Mouse (Mus musculus): ENCODE measurements at regions not wholly inside any gene's neighbourhood (a gene's known extent, or its start where the extent isn't known, plus 50 kb on each side); places are given as distances from the start of the nearest gene placed in this dataset.

DNA sequence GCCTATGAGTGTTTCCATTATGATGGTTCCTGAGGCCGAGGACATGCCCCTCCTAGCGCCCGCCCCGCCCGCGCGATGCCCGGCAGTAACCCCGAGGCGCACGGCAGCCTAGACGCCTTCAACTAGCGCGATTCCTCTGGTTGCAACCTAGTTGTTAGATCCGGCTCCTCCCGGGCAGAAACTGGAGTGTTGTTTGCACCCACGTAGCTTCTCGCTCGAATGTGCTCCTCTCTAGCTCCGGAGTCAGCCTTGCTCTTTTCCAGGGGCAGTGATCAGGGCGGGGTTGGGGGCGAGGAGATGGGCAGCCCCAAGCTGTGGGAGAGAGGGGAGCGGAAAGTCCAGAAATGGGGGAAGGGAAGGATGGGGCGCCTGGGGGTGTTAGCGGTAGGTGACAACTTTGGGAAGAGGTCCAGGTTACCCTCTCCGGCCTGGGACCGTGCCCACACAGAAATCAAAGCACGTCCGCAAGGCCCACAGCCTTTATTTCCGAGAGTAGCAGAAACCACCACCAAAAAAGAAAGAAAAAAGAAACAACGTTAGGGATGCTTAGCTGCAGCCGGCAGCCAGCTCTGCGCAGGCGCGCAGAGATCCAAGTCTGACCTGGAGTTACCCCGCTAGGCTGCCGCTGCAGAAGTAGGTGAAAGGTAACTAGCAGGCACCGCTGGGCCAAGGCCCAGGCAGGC, 58.1 kb upstream of the Abca1 start:
- DNase-seq, result peak; percentile 85

DNA sequence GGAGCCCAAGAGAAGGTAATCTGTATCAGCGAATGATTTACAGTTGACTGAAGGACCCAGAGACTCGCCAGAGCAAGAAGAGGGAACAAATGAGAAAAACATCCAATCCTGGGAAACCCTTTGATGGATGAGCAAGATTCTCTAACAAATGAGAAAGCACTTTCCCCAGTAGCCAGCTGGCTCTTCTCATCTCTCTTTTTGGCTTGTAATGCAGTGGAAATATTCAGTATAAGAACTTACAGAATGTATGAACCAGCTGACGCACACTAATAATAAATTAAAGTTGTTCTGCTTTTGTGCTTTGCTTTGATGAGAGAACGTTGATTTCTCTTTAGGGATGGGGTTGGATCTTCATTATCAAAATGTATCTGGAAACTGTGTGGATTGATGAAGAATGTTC, 52.8 kb upstream of the Abca1 start:
- DNase-seq, result no peak

DNA sequence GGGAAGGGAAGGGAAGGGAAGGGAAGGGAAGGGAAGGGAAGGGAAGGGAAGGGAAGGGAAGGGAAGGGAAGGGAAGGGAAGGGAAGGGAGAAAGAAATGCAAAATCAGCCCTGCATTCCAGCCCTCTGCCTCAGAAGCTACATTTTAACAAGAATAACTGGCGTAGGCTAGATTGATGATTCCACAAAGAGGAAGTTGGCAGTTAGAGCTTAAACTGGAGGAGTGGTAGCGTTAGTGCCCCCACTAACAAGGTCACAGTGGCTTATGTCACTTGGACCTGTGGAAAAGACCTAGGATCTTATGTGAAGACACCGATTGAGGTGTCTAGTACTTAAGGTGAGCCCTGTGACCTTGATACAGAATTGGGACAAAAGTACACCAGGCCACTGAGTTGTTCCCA, 51.0 kb upstream of the Abca1 start:
- DNase-seq, result no peak

All from lung, postnatal 10 days (tissue).